Mouse (Mus musculus): ENCODE data around the gene Exph5.

Gene Exph5

DNA sequence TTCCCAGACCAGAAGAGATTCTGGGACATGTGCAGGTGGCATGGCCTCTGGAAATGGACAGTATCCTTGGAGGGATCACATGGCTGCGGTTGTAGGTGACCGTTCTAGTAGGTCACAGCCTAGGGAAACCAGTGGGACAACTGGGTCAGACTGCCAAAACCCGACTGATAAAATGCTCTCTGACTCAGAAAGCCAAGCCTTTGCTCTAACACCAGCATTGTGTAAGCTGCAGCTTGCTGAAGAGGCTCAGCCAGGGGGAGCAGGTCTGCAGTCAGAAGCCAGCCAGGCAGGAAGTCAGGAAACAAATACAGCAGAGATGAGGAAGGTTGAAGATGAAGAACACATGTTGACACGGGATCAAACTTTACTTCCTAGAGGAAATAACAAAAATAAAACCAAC, 74.4 kb downstream of the Exph5 start:
- DNase-seq = no peak

DNA sequence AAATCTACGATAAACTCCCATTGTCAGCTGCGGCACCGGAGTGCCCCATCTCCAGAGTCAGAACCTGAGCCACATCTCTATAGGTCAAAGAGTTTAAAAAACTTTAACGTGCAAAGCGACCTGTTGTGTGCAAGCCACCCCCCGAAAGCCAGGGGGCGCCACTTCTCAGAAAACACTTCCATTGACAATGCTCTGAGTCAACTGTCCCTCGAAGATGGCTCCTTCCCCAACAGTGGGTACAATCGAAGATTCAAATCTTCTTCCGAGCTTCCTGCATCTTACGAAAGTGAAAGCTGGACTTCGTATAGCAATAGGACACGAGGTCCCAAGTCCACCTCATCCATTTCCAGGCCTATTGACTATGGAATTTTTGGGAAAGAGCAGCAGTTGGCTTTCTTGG, 75.3 kb downstream of the Exph5 start:
- DNase-seq = no peak

DNA sequence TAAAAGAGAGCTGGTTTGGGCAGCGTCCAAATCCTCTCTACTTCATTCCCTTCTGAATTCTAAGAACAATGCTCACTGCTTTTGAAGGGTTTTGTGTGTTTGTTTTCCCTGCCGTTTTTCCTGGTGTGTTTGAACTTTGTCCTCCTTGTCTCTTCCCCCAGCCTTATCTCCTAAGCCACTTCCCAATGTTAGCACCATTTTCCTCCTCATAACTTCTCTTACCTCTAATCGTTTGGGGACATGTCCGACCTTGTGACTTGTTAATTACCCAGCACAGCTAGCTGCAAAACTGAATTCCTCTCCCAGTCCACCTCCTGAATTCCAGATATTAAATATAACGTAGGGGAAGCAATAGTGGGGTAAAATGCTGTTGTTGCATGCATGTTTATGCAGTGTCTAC, 76.1 kb downstream of the Exph5 start:
- no peak for DNase-seq

DNA sequence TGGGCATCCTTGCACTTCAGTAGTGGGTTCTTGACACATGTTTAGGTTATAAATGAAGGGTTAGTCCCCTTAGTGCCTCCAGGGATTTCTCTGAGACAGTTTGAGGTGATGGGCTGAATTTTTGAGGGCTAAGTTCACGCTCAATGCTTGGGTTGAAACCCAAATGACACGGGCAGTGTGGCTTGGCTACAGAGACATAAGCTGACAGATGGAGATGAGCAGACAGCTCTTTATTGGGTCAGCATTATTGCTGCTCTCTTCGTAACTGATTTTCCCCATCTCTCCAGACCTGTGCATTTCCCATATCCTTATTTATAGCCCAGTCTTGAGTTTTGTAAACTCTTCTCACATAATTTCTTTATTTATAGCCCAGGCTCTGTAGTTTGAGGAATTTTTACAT, 76.7 kb downstream of the Exph5 start:
- DNase-seq = no peak

DNA sequence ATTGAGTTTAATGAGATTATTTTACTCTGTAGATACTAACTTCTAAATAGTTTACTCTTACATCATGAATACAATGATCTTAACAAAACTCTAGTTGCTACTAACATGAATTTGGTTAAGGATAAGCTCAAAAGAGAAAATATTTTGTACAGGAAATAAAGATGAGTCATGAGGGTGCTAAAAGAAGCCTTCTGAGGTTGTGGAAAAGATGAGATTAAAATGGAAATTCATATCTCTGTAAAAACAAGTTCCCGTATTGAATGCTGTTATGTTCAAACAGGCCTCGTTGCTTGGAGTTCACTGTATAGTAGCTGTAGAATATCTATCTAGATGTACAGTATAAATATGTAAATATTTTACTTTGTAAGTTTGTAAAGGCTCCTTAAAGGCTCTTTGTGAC, 79.1 kb downstream of the Exph5 start:
- no peak for DNase-seq

DNA sequence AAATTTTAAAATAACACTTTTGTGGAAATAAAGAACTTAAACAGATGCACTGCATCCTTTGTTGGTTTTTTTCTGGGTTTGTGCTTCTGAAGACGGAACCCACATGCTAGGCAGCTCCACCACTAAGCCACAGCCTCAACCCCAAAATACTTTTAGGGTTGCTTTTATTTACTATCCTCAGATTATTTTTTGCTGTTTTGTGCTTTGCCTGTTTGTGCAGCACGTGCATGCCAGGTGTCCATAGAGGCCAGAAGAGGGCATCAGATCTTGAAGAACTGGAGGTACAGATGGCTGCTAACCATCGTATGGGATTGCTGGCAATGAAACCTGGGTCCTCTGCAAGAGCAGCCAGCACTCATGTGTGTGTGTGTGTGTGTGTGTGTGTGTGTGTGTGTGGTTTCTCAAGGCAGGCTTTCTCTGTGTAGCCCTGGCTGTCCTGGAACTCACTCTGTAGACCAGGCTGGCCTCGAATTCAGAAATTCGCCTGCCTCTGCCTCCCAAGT, 79.7 kb downstream of the Exph5 start:
- DNase-seq = no peak

DNA sequence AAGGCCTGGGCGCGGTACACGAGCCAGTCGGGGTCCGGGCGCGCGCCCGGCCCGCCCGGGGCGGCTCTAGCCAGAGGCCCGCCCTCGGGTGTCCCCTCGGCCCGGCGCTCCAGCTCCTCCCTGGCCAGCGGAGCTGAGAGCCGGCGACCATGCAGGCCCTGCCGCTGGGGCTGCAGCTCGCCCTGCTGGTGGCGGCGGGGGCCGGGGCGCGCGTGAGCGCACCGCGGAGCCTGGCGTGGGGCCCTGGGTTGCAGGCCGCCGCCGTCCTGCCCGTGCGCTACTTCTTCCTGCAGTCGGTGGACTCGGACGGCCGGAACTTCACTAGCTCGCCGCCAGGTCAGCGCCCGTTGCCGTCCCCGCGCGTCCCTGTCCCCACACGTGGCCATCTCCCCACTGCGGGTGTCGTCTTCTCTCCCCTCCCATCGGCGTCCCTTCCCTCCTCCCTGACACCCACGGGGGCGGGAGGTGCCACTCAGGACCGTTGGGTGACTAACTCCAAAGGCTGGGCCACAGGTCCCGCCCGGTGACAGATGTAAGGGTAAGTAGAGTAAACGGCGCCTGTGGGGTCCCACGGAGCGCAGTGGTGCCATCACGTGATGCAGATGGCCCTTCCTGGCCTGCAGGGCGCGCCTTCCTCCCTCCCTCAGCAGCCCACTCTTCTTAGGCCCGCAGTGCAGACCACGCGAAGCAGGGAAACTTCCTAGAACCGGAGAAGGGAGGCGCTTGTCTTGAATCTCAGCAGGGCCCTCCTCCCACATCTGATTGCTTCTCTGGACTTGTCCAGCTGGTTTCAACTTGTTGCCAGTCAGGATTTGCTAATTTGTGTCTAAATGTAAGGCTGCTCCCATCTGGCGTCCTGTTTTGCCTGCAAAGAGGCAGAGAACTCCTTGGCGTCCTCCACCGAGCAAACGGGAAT, 82.7 kb downstream of the Exph5 start, which contains the start of gene Kdelc2:
Kdelc2 (plus strand) TSS at position 75 of the 916 bp plus-strand sequence.
- DNase-seq = peak; percentile 75

DNA sequence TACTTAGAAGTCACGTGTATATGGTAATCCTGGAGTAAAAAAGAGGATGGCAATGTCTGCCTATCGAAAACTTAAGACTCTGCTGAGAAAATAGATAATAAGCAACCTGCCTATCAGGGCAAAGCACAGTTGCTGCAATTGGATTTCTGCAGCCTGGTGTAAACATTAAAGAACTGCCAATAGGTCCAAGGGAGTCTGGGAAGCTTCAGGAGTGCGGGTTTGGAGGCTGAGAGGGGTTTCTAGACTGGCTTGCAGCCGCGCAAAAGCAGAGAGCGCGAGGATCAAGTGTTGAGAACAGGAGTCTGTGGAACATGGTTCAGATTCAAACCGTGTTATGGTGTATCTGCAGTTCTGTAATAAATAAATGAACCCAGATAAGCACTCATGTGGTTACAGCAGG, 83.4 kb downstream of the Exph5 start:
- DNase-seq = no peak

DNA sequence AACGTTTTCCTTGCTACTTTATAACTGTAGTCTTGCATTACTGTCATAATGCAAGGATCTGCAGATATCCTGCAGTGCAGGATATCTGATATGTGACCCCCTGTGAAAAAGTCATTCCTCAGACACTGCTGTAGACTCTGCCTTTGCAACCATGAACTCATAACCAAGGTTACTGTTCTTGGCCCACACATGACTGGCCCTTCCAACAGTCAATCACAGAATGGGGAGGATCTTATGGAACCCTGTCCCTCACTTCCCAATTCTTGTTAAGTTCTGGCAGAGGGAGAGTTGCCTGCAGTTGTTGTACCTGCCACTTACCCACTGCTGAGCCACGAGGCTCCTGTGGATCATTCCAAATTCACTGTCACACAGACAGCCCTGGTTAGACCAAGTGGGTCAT, 86.0 kb downstream of the Exph5 start:
- DNase-seq = no peak

DNA sequence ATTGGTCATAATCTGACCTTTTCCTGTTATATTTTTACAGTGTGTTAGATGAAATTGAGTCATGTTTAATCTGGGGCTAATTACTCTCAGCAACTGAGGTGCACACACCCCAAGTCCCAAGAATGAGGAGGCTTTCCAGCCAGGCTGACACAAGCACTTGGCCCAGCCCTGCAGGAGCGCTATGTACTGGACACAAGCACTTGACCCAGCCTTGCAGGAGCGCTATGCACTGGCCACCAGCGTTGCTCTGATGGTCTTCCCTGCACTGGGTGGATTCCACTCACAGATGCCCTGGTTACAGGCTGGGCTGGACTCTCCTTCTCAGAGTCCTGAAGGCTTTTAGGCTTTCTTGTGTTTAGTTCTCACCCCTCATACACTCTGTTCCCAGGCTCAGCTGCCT, 87.6 kb downstream of the Exph5 start:
- DNase-seq = no peak

DNA sequence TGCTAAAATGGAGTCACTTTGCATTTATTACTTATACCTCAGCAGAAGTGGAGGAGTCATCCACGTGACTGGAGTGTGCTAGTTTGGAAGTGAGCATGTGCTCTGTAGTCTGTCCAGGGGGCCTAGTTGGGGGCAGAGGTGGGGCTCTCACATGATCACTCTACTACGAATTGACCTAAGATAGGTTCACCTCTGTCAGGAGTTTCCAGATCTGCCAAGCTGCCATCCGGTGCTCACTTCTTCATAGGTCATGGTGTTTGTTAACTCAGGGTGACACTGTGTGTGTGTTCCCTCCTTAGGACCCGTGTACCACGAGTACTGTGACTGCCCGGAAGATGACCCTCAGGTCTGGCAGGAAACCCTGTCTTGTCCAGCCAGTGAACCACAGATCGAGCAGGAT, 88.7 kb downstream of the Exph5 start:
- no peak for DNase-seq

DNA sequence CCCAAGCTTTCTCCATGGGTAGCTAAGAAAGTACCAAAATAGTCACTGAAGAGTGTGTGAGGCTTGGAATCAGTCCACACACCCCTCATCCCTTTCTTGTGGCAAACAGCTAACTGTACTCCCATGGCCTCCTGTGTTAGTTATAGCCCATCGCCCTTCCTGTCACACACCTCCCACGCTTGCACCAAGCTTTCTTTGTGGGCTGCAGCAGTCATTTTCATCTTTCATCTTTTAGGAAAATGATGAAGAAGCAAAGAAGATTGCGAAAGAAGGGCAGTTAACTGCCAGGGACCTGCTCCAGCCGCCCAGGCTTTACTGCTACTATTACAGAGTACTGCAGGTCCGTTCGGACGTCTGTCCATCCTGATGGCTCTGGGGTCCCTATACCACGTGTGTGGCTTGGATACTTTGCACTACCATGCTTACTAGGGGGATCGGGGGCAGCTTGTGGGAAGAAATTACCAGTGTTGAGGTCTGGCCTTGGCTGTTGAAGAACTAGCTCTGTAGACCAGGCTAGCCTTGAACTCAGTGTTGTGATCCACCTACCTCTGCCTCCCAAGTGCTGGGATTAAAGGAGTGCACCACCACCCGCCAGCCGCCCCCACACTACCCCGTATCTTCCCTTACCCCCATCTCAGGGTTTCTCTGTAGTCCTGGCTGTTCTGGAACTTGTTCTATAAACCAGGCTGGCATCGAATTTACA, 96.4 kb downstream of the Exph5 start:
- DNase-seq = no peak

DNA sequence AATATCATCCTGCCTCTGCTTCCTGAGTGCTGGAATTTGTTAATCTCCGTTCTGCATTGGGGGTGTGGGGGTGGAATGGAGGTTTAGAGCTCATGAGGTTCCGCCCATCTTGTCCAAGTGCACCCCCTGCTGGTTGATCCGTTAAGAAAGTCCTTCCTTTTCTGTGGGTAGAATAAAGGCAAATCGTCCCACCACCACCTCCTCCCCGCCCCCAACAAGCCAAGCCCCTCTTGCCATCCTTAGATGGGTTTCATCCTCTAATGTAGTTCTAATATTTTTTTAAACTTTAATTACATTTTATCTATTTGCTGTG, 96.9 kb downstream of the Exph5 start:
- DNase-seq = no peak

DNA sequence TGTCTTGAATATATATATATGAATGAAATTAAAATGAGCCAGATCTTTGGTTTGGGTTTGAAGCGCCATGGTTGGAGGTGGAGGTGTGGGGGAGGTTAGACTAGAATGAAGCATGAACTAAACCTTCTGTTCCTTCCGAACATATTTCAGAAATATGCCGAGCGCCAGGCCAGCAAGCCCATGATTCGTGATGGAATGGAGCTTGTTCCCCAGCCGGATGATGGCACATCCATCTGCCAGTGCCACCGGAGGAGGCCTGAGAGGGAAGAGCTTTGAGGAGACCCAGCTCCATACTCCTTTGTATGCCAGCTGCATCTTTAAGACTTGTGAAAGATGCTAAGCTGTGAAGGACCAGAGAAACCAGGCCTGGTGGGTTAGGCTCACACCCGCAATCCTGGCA, 98.1 kb downstream of the Exph5 start:
- no peak for DNase-seq

DNA sequence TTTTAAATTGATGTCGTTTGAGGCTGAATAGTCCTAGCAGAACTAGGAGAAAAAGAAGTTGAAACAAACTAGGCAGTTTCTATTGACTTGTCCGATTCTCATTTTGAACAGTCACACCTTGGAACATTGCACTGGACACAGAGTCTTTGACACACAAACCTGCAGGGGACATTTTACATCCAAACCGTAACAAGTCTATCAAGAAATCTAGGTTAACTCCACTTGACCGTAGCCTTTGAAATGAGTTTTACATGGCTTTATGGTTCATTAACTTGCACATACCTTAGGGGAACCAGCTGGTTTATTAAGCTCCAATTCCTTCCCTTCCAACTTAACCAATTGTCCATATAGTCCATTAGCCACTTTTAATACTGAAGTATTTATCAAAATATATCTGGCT, 99.2 kb downstream of the Exph5 start:
- no peak for DNase-seq

DNA sequence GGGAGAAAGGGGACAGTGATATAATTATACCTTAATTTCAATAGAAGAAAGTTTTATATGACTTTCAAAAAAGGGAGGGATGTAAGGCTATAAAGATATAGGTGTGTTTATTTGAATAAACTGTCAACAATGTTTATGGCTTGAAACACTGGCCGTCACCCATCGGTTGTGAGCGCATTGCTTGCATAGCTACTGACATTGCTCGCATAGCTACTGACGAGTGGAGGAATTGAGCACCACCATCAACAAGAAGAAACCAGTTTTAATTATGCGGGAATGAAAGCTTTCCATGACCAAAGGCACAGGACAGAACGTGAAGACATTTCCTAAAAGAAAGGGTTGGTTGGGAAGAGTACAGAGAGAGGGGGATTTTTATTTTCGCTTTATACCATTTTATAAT, 99.7 kb downstream of the Exph5 start:
- no peak for DNase-seq

DNA sequence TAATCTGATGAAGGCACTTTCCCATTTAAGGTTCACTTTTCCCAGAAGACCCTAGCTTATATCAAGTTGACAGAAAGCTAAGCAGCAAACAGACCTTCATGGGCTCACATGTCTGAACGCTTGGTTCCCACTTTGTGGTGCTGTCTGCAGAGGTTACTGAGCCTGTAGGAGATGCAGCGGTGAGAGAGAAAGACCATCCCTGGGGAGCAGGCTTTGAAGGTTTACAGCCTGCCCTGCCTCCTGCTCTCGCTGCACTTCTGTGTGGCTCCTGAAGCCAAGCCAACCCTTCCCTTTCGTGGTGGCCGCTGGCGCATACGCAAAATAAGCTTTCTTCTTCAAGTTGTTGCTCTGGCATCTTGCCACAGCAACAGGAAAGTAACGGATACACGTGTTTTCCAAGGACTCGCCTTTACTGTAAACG, 100.8 kb downstream of the Exph5 start, which contains the start of gene 4930550C14Rik:
4930550C14Rik (plus strand) TSS at position 35 of the 421 bp plus-strand sequence.
- DNase-seq = no peak

DNA sequence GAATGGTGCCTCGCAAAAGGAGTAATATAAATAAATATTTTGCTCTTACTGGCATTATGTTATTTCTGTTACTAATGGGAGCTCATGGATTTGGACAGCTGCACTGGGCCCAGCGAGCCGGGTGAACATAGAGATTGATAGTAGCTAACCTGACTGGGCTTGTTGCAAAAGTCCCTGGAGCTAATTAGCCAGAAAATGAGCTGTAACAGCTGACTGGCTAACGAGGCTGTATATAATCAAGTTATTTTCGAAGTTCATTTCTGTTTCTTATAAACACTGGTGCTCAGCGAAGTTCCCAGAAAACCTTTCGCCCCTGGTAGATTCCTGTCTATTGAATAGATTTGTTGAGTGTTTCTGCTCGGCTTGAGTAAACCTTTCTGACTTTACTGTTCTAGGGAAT, 101.5 kb downstream of the Exph5 start:
- DNase-seq = no peak

DNA sequence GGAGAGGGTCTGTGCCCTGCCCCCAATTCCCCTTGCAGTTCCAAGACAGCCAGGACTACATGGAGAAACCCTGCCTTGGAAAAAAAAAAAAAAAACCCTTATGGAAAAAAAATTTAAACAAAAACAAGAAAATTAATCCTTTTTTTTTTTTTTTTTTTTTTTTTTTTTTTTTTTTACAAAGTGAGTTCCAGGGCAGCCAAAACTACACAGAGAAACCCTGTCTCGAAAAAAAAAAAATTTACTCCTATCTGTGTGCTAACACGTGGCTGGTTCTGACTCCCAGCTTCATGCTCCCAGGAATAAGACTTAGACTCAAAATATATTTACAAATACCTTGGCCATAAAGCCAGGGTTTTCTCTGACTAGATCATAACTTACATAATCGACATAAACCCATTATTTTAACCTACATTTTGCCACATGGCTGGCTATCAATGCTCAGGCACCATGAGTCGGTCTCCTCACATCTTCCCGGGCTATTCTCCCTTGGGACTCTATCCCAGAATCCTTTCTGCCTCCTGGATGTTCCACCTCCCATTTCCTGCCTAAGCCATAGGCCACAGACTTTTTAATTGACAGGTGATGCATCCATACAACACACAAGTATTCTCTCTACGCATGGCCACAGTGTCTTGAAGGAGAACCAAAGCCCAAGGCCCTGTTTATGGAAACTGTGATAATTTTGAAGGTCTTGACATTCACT, 102.7 kb downstream of the Exph5 start:
- DNase-seq = no peak

DNA sequence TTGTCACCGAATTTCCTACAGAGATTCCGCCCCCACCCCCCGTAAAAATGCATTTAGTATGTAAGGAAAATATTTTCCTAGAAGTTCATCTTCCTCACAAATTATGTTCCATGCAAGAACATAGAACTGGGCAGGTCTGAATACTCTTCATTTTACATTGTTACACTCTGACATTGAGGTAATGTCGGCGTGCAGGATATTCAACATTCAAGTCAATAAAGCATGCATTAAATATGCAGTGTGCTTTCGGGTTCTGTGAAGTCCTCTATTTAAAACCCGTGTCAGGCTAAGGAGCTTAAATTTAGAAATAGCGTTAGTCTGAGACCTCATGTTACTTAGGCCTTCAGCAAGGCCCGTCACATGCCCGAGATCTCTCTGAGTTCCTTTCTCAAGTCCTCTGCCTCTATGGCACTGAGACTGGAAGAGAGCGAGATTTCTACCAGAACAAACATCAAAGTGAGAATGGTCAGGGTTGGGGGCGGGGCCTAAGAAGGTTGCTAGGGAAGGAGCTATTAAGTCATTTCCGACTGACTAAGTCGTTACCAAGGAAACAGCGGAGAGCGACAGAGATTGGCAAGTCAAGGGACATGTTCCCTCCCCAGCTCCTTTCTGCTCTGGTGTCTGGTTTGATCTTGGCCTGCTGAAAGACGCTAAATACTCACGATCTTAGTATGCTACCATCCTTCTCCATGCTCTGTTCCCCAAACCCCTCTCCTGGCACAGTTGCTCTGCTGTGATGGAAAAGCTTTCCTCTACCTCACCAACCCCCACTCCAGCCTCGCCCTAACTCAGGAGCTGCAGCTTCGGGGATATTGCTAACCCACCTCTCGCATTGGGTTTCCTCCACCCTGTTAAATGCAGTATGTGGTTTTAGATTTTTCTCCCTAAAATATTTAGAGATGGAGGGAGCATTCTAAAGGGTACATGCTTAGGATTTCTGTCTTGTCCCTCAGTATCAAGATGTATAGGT, 103.6 kb downstream of the Exph5 start:
- DNase-seq = peak; percentile 47

DNA sequence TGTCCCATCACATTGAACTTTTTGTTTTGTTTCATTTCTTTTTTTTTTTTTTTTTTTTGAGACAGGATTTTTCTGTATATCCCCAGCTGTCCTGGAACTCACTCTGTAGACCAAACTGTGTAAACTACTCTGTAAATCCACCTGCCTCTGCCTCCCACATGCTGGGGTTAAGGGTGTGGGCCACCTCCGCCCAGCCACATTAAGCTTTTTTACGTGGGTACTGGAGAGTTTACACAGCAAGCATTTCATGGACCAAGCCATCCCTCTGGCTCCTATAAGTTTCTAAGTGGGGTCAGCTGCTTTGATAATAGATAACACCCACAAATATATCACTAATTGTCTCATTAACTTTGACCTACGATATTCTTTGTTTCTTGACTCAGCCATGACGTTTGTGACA, 107.1 kb downstream of the Exph5 start:
- DNase-seq = no peak

DNA sequence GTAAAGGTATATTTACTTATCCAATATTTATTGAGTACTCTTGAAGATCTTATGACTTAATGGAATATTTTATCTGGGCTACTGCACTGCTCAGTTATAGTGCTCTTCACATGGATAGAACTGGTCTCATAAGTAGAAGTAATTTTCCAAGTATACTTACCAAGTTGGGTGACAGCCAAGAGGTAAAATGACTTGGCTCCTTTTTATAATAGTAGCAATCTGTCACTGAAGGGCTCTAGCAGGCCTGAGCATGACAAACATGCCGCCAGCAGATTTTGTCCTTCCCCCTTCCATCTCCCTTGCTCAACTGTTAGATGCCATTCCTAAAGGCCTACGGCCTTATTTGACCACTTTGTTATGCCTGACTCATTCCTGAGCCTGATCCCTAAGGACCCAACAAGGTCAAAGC, 107.5 kb downstream of the Exph5 start:
- no peak for DNase-seq

Data from right cerebral cortex, postnatal 25 days (tissue).